Mouse (Mus musculus): ENCODE data around the gene Cux1. TPM values are rescaled to one million over a fixed set of nuclear protein-coding genes. Genes with fewer than 3 reads are reported as not detected.

Gene Cux1
- polyA plus RNA-seq, 1 experiment from 2014 or later = 130 TPM

GRCm38 (mm10) chr5:136251004-136251403 is 316.3 kb downstream of the Cux1 start:
- Histone ChIP-seq H3K27ac (ENCODE audit: low read depth, low read length) (no peak overlapping the region), H3K4me3 (ENCODE audit: low read depth, low read length) (no peak overlapping the region), H3K4me2 (no peak overlapping the region), H3K36me3 (ENCODE audit: control insufficient read depth, insufficient read depth, low read length) (0 out of 2 replicates have a peak, but pooled peaks cover 3% of the 10 kb centered on the region), H3K9ac (ENCODE audit: low read length) (no peak overlapping the region), H3K9me3 (ENCODE audit: control insufficient read depth, low read length) (no peaks in the 10 kb centered on the region), H3K4me1 (ENCODE audit: control insufficient read depth, insufficient read depth, low read length) (no peaks in the 10 kb centered on the region), H3K27me3 (ENCODE audit: control insufficient read depth, insufficient read depth, low read length) (no peaks in the 10 kb centered on the region)
- DNase-seq (ENCODE audit: low spot score, missing footprints) (no peak), ATAC-seq (ENCODE audit: low FRiP score) (no peak)
- WGBS = 47% methylated on average over 7 of the region's 7 CpGs

- H3K27me3 ChIP-seq (ENCODE audit: control insufficient read depth, insufficient read depth, low read length) = no peaks in the 10 kb centered on the region
- DNase-seq (ENCODE audit: low spot score, missing footprints) (no peak), ATAC-seq (ENCODE audit: low FRiP score) (no peak)
- no peak overlapping the region for H3K4me2 ChIP-seq
- H3K4me1 ChIP-seq (ENCODE audit: control insufficient read depth, insufficient read depth, low read length) = peaks cover 9% of the 10 kb centered on the region; the same call in 1 of the 2 replicates
- no peaks in the 10 kb centered on the region for H3K9me3 ChIP-seq (ENCODE audit: control insufficient read depth, low read length)
- no peak overlapping the region for H3K9ac ChIP-seq (ENCODE audit: low read length)
- WGBS = 66% methylated on average over 6 of the region's 6 CpGs
- H3K27ac ChIP-seq (ENCODE audit: low read depth, low read length) = no peak overlapping the region
- H3K4me3 ChIP-seq (ENCODE audit: low read depth, low read length) = no peak overlapping the region
- H3K36me3 ChIP-seq (ENCODE audit: control insufficient read depth, insufficient read depth, low read length) = 0 out of 2 replicates have a peak, but pooled peaks cover 3% of the 10 kb centered on the region
These were observed 318.8 kb downstream of the Cux1 start for GRCm38 (mm10) chr5:136248441-136248840.

- Histone ChIP-seq H3K27me3 (ENCODE audit: control insufficient read depth, insufficient read depth, low read length) (no peaks in the 10 kb centered on the region), H3K9me3 (ENCODE audit: control insufficient read depth, low read length) (no peaks in the 10 kb centered on the region), H3K4me3 (ENCODE audit: low read depth, low read length) (peak within 1 kb of the TSS; percentile 79), H3K4me2 (peak within 1 kb of the TSS; percentile 90), H3K4me1 (ENCODE audit: control insufficient read depth, insufficient read depth, low read length) (peaks cover 9% of the 10 kb centered on the region; the same call in 1 of the 2 replicates), H3K36me3 (ENCODE audit: control insufficient read depth, insufficient read depth, low read length) (0 out of 2 replicates have a peak, but pooled peaks cover 3% of the 10 kb centered on the region), H3K9ac (ENCODE audit: low read length) (peak within 1 kb of the TSS; percentile 65), H3K27ac (ENCODE audit: low read depth, low read length) (0 out of 2 replicates have a peak within 1 kb of the TSS, but pooled peaks have one; percentile 72)
- DNase-seq (ENCODE audit: low spot score, missing footprints) (no peak), ATAC-seq (ENCODE audit: low FRiP score) (no peak)
- WGBS = 82% methylated on average over 2 of the region's 2 CpGs
These were observed 320.8 kb downstream of the Cux1 start, which contains the start of gene Sh2b2 for GRCm38 (mm10) chr5:136246452-136246838. Gene Sh2b2 (minus strand): TSS chr5:136246556.

- Histone ChIP-seq H3K4me1 (ENCODE audit: control insufficient read depth, insufficient read depth, low read length) (peaks cover 9% of the 10 kb centered on the region; the same call in 1 of the 2 replicates), H3K27ac (ENCODE audit: low read depth, low read length) (0 out of 2 replicates have a peak overlapping the region, but pooled peaks have one; percentile 72), H3K4me3 (ENCODE audit: low read depth, low read length) (peak overlapping the region; percentile 79), H3K27me3 (ENCODE audit: control insufficient read depth, insufficient read depth, low read length) (no peaks in the 10 kb centered on the region), H3K9me3 (ENCODE audit: control insufficient read depth, low read length) (no peaks in the 10 kb centered on the region), H3K36me3 (ENCODE audit: control insufficient read depth, insufficient read depth, low read length) (0 out of 2 replicates have a peak, but pooled peaks cover 3% of the 10 kb centered on the region), H3K4me2 (peak overlapping the region; percentile 90), H3K9ac (ENCODE audit: low read length) (peak overlapping the region; percentile 65)
- DNase-seq (ENCODE audit: low spot score, missing footprints) (peak; percentile 94), ATAC-seq (ENCODE audit: low FRiP score) (peak; percentile 5; the same call in 1 of the 2 replicates)
- WGBS = 9% methylated on average over 15 of the region's 15 CpGs
These were observed 321.5 kb downstream of the Cux1 start for GRCm38 (mm10) chr5:136245541-136246451.

- Histone ChIP-seq H3K4me2 (peak overlapping the region; percentile 90), H3K4me1 (ENCODE audit: control insufficient read depth, insufficient read depth, low read length) (peaks cover 13% of the 10 kb centered on the region), H3K9ac (ENCODE audit: low read length) (peak overlapping the region; percentile 82), H3K4me3 (ENCODE audit: low read depth, low read length) (peak overlapping the region; percentile 79), H3K9me3 (ENCODE audit: control insufficient read depth, low read length) (no peaks in the 10 kb centered on the region), H3K36me3 (ENCODE audit: control insufficient read depth, insufficient read depth, low read length) (no peaks in the 10 kb centered on the region), H3K27me3 (ENCODE audit: control insufficient read depth, insufficient read depth, low read length) (no peaks in the 10 kb centered on the region), H3K27ac (ENCODE audit: low read depth, low read length) (peak overlapping the region; percentile 72)
- peak; percentile 98 for DNase-seq (ENCODE audit: low spot score, missing footprints)
- under 1% methylated on average over 41 of the region's 57 CpGs for WGBS
- ATAC-seq (ENCODE audit: low FRiP score) = peak; percentile 77
These were observed 322.3 kb downstream of the Cux1 start for GRCm38 (mm10) chr5:136244762-136245540.

GRCm38 (mm10) chr5:136243851-136244761 is 323.2 kb downstream of the Cux1 start:
- peak; percentile 60 for ATAC-seq (ENCODE audit: low FRiP score)
- peak overlapping the region; percentile 72 for H3K27ac ChIP-seq (ENCODE audit: low read depth, low read length)
- H3K4me1 ChIP-seq (ENCODE audit: control insufficient read depth, insufficient read depth, low read length) = peaks cover 13% of the 10 kb centered on the region

GRCm38 (mm10) chr5:136241161-136241560 is 326.1 kb downstream of the Cux1 start:
- H3K9me3 ChIP-seq (ENCODE audit: control insufficient read depth, low read length) = no peaks in the 10 kb centered on the region
- no peak overlapping the region for H3K4me2 ChIP-seq
- WGBS = 83% methylated on average over 6 of the region's 6 CpGs
- DNase-seq (ENCODE audit: low spot score, missing footprints) (no peak), ATAC-seq (ENCODE audit: low FRiP score) (no peak)
- H3K4me3 ChIP-seq (ENCODE audit: low read depth, low read length) = no peak overlapping the region
- no peaks in the 10 kb centered on the region for H3K36me3 ChIP-seq (ENCODE audit: control insufficient read depth, insufficient read depth, low read length)
- no peak overlapping the region for H3K9ac ChIP-seq (ENCODE audit: low read length)
- H3K4me1 ChIP-seq (ENCODE audit: control insufficient read depth, insufficient read depth, low read length) = peaks cover 24% of the 10 kb centered on the region
- no peak overlapping the region for H3K27ac ChIP-seq (ENCODE audit: low read depth, low read length)
- no peaks in the 10 kb centered on the region for H3K27me3 ChIP-seq (ENCODE audit: control insufficient read depth, insufficient read depth, low read length)

More at GRCm38 (mm10) chr5:136243851-136244761, 323.2 kb downstream of the Cux1 start:
- WGBS = under 1% methylated on average over 55 of the region's 67 CpGs
- Histone ChIP-seq H3K27me3 (ENCODE audit: control insufficient read depth, insufficient read depth, low read length) (no peaks in the 10 kb centered on the region), H3K36me3 (ENCODE audit: control insufficient read depth, insufficient read depth, low read length) (no peaks in the 10 kb centered on the region), H3K9me3 (ENCODE audit: control insufficient read depth, low read length) (no peaks in the 10 kb centered on the region), H3K4me3 (ENCODE audit: low read depth, low read length) (peak overlapping the region; percentile 79), H3K4me2 (peak overlapping the region; percentile 90), H3K9ac (ENCODE audit: low read length) (peak overlapping the region; percentile 82)
- peak; percentile 97 for DNase-seq (ENCODE audit: low spot score, missing footprints)

- no peak for ATAC-seq (ENCODE audit: low FRiP score)
- Histone ChIP-seq H3K27ac (ENCODE audit: low read depth, low read length) (no peak overlapping the region), H3K9ac (ENCODE audit: low read length) (no peak overlapping the region), H3K4me1 (ENCODE audit: control insufficient read depth, insufficient read depth, low read length) (peaks cover 19% of the 10 kb centered on the region), H3K9me3 (ENCODE audit: control insufficient read depth, low read length) (no peaks in the 10 kb centered on the region), H3K27me3 (ENCODE audit: control insufficient read depth, insufficient read depth, low read length) (no peaks in the 10 kb centered on the region), H3K4me3 (ENCODE audit: low read depth, low read length) (no peak overlapping the region), H3K4me2 (no peak overlapping the region), H3K36me3 (ENCODE audit: control insufficient read depth, insufficient read depth, low read length) (no peaks in the 10 kb centered on the region)
- DNase-seq (ENCODE audit: low spot score, missing footprints) = no peak
- 76% methylated on average over 1 of the region's 1 CpGs for WGBS
These were observed 326.9 kb downstream of the Cux1 start for GRCm38 (mm10) chr5:136240381-136240780.

All from midbrain, embryonic 11.5 days (tissue).